Mouse (Mus musculus): ENCODE measurements at regions not wholly inside any gene's neighbourhood (a gene's known extent, or its start where the extent isn't known, plus 50 kb on each side); places are given as distances from the start of the nearest gene placed in this dataset.

DNA sequence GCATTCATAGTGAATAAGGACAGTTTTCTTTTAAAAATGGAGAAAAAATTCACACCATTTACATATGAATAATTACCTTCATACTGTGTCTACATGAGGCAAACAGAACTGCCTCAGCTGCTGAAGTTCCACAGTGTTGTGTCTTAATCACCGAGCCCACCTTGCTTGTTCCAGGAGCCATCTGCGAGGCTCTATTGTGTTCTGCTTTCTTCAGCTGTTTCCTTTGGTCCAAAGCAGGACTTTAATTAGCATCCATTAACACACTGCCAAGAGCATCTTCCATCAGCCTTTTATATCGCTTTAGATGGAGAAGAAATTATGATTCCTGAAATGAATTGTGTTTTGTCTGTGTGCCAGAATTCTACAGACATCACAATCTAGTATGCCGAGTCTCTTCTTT lies 3423.1 kb upstream of the Lrrc6 start:
- peak; percentile 6 to 33 for DNase-seq (ENCODE audit: low spot score in 2 of 2)

GRCm38 (mm10) chr15:69923280-69923679 lies 3422.6 kb upstream of the Lrrc6 start:
- DNase-seq (ENCODE audit: low spot score in 2 of 2) = peak; percentile 3 to 17

GRCm38 (mm10) chr15:69922176-69922575 lies 3421.5 kb upstream of the Lrrc6 start:
- DNase-seq (ENCODE audit: low spot score in 2 of 2) = peak in 1 of 2 experiments; percentile 13

GRCm38 (mm10) chr15:69885764-69886163 lies 3385.1 kb upstream of the Lrrc6 start:
- no peak for DNase-seq (ENCODE audit: low spot score in 2 of 2)

- no peak for DNase-seq (ENCODE audit: low spot score in 2 of 2)
These were observed 3377.8 kb upstream of the Lrrc6 start for GRCm38 (mm10) chr15:69878511-69878910.

GRCm38 (mm10) chr15:69853521-69853920 lies 3352.8 kb upstream of the Lrrc6 start:
- DNase-seq (ENCODE audit: low spot score in 2 of 2) = no peak

DNA sequence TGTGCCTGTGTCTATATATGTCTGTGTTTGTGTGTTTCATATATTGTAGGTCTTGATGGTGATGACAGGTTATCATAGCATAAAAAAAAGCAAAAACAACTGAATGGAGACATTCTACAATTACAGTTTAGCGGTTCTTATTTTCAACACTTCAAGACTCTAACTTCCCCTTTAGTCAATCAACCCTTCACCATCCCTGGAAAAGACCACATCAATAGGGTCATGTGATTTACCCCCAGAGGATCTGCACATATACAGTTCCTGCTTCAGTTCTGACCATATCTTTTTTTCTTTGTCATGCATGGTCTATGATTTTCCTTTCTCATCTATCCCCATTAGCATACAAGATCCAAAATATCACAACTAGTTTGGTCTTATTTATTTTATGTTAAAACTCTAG lies 3348.9 kb upstream of the Lrrc6 start:
- no peak for DNase-seq (ENCODE audit: low spot score in 2 of 2)

All from layer of hippocampus, adult 18-20 months (tissue).